Mouse (Mus musculus) liver, embryonic 16.5 days (tissue): ENCODE measurements around the gene Utp11. TPM values are rescaled to one million over a fixed set of nuclear protein-coding genes. Genes with fewer than 3 reads are reported as not detected.
A peak's percentile ranks its signal among the peaks of the same experiment; 100 is the strongest.

ENCODE experiments used
- ATAC-seq: fragments of 200-750 bp; cut with Nextera tagmentation; 2 replicates; pipeline ENCODE4 v1.8.0; 2017; ENCODE audit warnings: low read depth, mild to moderate bottlenecking, moderate number of reproducible peaks, moderate library complexity
- H3K27ac ChIP-seq: fragments of 300-500 bp; sonication (generic); 2 replicates; pipeline ENCODE4 v1.5.1; 2014; ENCODE audit warnings: mild to moderate bottlenecking, low read length
- H3K27me3 ChIP-seq: fragments of 300-500 bp; sonication (generic); 2 replicates; pipeline ENCODE4 v1.6.1; 2014; ENCODE audit warnings: low read depth, low read length, mixed read lengths; ENCODE audit not compliant: control insufficient read depth, insufficient read depth
- H3K36me3 ChIP-seq: fragments of 300-500 bp; sonication (generic); 2 replicates; pipeline ENCODE4 v1.6.1; 2014; ENCODE audit warnings: mild to moderate bottlenecking; ENCODE audit not compliant: control insufficient read depth, insufficient read depth
- H3K4me1 ChIP-seq: fragments of 300-500 bp; sonication (generic); 2 replicates; pipeline ENCODE4 v1.6.1; 2014; ENCODE audit warnings: low read depth, low read length, mixed read lengths; ENCODE audit not compliant: control insufficient read depth
- H3K4me2 ChIP-seq: fragments of 300-500 bp; sonication (generic); 2 replicates; pipeline ENCODE4 v1.6.1; 2014; ENCODE audit warnings: low read depth, low read length, mixed read lengths
- H3K4me3 ChIP-seq: fragments of 300-500 bp; sonication (generic); 2 replicates; pipeline ENCODE4 v1.5.1; 2014; ENCODE audit warnings: low read depth, mild to moderate bottlenecking, low read length
- H3K9ac ChIP-seq: fragments of 300-500 bp; sonication (generic); 2 replicates; pipeline ENCODE4 v1.6.1; 2014; ENCODE audit warnings: low read depth, low read length
- H3K9me3 ChIP-seq: fragments of 300-500 bp; sonication (generic); replicated peaks from 2 replicates; pipeline ENCODE4 v1.6.1; 2016; ENCODE audit warnings: low read length; ENCODE audit not compliant: control insufficient read depth
- WGBS: fragments of 180-500 bp; shearing (Covaris S2); extraction: QIAGEN DNeasy Blood & Tissue Kit; methylation state at CpG from one replicate; pipeline ENCODE4 v1.1.7; 2014; ENCODE audit not compliant: insufficient replicate concordance; 5-methylcytosine and 5-hydroxymethylcytosine counted together
- polyA plus RNA-seq: library from polyadenylated mRNA; unstranded; fragments of >200 nt; fragmentation: Nextera tagmentation; extraction: Ambion mirVana; gene quantifications from 2 replicates; pipeline ENCODE4 v1.2.1, GENCODE M21; 2015

Utp11 gene
- polyA plus RNA-seq, 1 experiment from 2014 or later, result 19.9 TPM

- WGBS, result 36% methylated on average over 14 of the region's 14 CpGs
These were observed 25.8 kb downstream of the Utp11 start for GRCm38 (mm10) chr4:124667476-124668033.

GRCm38 (mm10) chr4:124664604-124665003 lies 28.8 kb downstream of the Utp11 start:
- H3K9me3 ChIP-seq, result no peaks in the 10 kb centered on the region
- H3K36me3 ChIP-seq, result no peaks in the 10 kb centered on the region
- H3K4me2 ChIP-seq, result no peak overlapping the region
- 63% methylated on average over 15 of the region's 15 CpGs for WGBS
- no peaks in the 10 kb centered on the region for H3K4me1 ChIP-seq
- no peak overlapping the region for H3K27ac ChIP-seq
- ATAC-seq, result no peak
- H3K9ac ChIP-seq, result no peak overlapping the region
- H3K4me3 ChIP-seq, result no peak overlapping the region
- H3K27me3 ChIP-seq, result peaks cover 47% of the 10 kb centered on the region

More at GRCm38 (mm10) chr4:124667476-124668033, 25.8 kb downstream of the Utp11 start:
- Histone ChIP-seq H3K9ac (no peak overlapping the region), H3K36me3 (no peaks in the 10 kb centered on the region), H3K9me3 (no peaks in the 10 kb centered on the region), H3K4me2 (no peak overlapping the region), H3K27me3 (peaks cover 35% of the 10 kb centered on the region), H3K4me3 (no peak overlapping the region), H3K27ac (no peak overlapping the region), H3K4me1 (no peaks in the 10 kb centered on the region)
- no peak for ATAC-seq

DNA sequence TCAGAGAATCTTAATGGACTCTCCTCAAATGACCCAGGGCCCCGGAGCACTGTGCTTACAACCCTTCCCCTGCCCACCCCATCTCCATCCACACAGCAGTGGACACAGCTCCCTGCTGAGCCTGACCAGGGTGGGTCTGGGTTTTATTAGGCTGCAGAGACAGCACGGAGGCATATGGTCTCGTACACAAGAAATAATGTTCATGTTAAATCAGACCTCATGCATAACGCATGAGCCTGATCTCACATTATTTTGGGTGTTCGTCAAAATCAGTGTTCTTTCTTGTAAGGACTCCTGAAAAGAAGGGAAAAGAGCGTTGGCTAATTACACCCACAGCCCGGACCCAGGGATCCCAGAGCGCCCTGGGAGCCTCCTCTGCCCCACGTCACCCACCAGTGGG lies 29.2 kb downstream of the Utp11 start:
- H3K36me3 ChIP-seq, result no peaks in the 10 kb centered on the region
- peaks cover 51% of the 10 kb centered on the region for H3K27me3 ChIP-seq
- WGBS, result 62% methylated on average over 9 of the region's 9 CpGs
- no peaks in the 10 kb centered on the region for H3K9me3 ChIP-seq
- H3K27ac ChIP-seq, result no peak overlapping the region
- no peak overlapping the region for H3K4me2 ChIP-seq
- no peaks in the 10 kb centered on the region for H3K4me1 ChIP-seq
- ATAC-seq, result no peak
- no peak overlapping the region for H3K9ac ChIP-seq
- H3K4me3 ChIP-seq, result no peak overlapping the region

DNA sequence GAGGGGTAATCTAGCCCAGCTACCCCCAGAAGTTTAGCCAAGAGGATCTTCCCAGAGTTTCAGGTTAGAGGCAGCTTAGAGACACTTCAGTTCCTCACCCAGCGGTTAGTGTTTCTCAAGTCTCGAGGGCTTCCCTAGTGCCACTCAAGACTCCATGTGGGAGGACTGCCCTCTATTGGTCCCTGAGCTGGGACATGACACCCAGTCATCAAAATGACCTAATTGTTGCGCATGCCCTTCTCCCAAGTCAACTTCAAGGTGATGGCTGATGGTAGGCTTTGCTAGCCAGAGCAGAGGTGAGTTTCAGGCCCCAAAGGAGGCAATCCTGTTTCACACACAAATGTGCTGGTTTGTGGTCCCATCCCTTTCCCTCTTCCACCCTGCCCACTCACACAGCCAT lies 30.4 kb downstream of the Utp11 start:
- H3K27me3 ChIP-seq, result peaks cover 63% of the 10 kb centered on the region
- H3K9ac ChIP-seq, result no peak overlapping the region
- H3K4me1 ChIP-seq, result peaks cover 1% of the 10 kb centered on the region; the same call in 1 of the 2 replicates
- no peaks in the 10 kb centered on the region for H3K9me3 ChIP-seq
- no peak overlapping the region for H3K4me2 ChIP-seq
- no peak overlapping the region for H3K4me3 ChIP-seq
- no peak overlapping the region for H3K27ac ChIP-seq
- no peaks in the 10 kb centered on the region for H3K36me3 ChIP-seq
- ATAC-seq, result no peak
- 39% methylated on average over 3 of the region's 3 CpGs for WGBS

DNA sequence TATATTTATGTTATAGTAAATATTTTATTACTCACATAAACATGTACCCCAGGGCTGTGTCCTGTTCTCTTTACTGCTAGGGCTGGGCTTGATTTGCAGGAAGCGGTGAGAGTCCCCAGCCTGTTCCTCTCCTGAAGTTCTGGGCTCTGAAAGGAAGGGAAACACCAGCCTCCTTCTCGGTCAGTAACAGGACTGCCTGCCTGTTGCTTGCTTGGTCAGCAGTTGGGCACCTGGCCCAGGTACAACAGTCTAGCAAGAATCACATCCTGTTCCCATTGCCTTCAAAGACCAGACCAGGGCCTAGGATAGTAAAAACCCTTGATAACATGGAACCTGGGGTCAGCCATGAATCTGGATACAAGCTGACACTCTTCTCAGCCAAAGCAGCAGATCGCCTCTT lies 32.8 kb downstream of the Utp11 start:
- no peak overlapping the region for H3K27ac ChIP-seq
- WGBS, result 30% methylated on average over 3 of the region's 3 CpGs

DNA sequence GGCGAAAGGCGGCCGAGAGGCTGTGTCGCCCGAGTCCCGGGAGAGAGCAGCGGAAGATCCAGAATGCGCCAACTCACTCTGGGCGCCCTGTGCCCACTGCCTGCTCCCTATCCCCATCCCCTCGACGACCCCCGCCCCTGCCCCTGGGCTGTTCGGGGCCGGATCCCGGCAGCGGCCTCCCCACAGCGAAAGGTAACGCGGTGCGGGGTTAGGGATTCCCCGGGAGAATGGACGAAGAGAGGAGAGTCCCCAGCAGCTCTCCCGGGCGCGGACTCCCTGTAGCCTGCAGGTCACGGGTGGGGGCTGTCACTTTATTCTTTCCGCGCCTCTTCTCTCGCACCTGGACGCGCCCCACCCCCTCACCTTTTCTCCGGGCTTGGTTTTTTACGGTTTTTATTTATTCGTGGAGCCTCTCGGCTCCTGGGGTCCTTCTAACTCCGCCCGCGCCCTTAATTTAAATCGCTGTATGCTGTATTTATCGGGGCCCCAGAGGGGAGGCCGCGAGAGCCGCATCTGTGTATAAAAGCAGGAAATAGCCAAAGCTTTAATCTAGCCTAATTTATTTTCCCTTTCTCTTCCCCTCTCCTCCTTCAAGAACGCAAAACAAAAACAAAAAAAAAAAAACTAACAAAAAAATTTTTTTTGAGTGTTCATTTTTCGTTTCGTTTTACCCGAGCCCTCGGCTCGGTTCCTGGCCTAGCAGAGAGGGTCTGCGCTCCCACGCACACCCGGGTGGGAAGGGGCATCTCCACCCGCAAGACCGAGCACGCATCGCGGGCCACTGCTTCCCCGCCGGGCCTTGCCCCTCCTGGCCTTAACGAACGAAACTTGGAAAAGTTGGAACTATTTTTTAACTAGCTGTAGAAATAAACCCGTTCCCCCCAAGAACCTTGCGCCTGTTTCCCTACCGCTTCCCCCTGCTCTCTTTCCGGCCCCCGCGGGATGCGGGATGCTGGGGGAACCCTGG lies 33.9 kb downstream of the Utp11 start:
- no peak for ATAC-seq
- no peaks in the 10 kb centered on the region for H3K36me3 ChIP-seq
- peaks cover 92% of the 10 kb centered on the region for H3K27me3 ChIP-seq
- H3K4me2 ChIP-seq, result no peak overlapping the region
- H3K4me1 ChIP-seq, result peaks cover 13% of the 10 kb centered on the region
- no peak overlapping the region for H3K27ac ChIP-seq
- no peaks in the 10 kb centered on the region for H3K9me3 ChIP-seq
- no peak overlapping the region for H3K4me3 ChIP-seq
- 2% methylated on average over 68 of the region's 68 CpGs for WGBS
- no peak overlapping the region for H3K9ac ChIP-seq

More for the DNA sequence above, 32.8 kb downstream of the Utp11 start:
- Histone ChIP-seq H3K36me3 (no peaks in the 10 kb centered on the region), H3K27me3 (peaks cover 87% of the 10 kb centered on the region), H3K9me3 (no peaks in the 10 kb centered on the region), H3K4me3 (no peak overlapping the region), H3K4me2 (no peak overlapping the region), H3K4me1 (peaks cover 13% of the 10 kb centered on the region), H3K9ac (no peak overlapping the region)
- no peak for ATAC-seq

DNA sequence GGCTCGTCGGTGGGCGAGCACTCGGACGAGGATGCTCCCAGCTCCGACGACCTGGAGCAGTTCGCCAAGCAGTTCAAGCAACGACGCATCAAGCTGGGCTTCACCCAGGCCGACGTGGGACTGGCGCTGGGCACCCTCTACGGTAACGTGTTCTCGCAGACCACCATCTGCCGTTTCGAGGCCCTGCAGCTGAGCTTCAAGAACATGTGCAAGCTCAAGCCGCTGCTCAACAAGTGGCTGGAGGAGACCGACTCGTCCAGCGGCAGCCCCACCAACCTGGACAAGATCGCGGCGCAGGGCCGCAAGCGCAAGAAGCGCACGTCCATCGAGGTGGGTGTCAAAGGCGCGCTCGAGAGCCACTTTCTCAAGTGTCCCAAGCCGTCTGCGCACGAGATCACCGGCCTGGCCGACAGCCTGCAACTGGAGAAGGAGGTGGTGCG lies 35.0 kb downstream of the Utp11 start:
- H3K4me2 ChIP-seq, result no peak overlapping the region
- H3K4me3 ChIP-seq, result no peak overlapping the region

GRCm38 (mm10) chr4:124657781-124658180 lies 35.6 kb downstream of the Utp11 start:
- no peak overlapping the region for H3K9ac ChIP-seq
- H3K4me2 ChIP-seq, result peak overlapping the region; percentile 66

More for the DNA sequence above, 35.0 kb downstream of the Utp11 start:
- Histone ChIP-seq H3K9ac (no peak overlapping the region), H3K36me3 (no peaks in the 10 kb centered on the region), H3K4me1 (peaks cover 13% of the 10 kb centered on the region), H3K27me3 (peaks cover 97% of the 10 kb centered on the region), H3K27ac (no peak overlapping the region), H3K9me3 (no peaks in the 10 kb centered on the region)
- 4% methylated on average over 39 of the region's 39 CpGs for WGBS
- no peak for ATAC-seq

More at GRCm38 (mm10) chr4:124657781-124658180, 35.6 kb downstream of the Utp11 start:
- WGBS, result 1% methylated on average over 44 of the region's 61 CpGs
- H3K4me3 ChIP-seq, result peak overlapping the region; percentile 53
- peaks cover 13% of the 10 kb centered on the region for H3K4me1 ChIP-seq
- no peaks in the 10 kb centered on the region for H3K36me3 ChIP-seq
- H3K27me3 ChIP-seq, result peaks cover 98% of the 10 kb centered on the region
- H3K9me3 ChIP-seq, result no peaks in the 10 kb centered on the region
- no peak overlapping the region for H3K27ac ChIP-seq
- ATAC-seq, result peak; percentile 20; the same call in 1 of the 2 replicates
